ENCODE assay signal across 22 mouse cellular contexts in the genomic region with DNA sequence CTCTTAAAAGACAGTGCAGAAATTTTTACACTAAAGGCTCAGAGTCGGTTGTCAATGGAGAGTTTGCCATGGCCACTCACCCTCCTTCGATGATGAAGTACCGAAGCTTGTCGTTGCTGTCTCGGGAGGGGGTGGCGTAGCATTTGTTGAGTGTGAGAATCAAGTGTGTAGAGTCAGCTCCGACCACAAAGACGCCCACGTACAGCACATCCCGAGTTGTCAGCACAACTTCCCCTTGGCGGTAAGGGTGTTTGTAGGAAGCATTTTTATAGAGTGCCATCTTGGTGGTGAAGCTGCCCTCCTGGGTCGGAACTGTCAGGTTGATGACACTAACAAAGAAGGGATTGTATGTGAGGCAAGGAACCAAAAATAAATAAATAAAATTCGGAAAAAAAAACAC.
DNase-seq lines count a peak whose midpoint lies in the region; ATAC-seq lines count a peak whose summit lies in the region.
"Had no signal": no experiment of that assay in that cellular context is flagged by ENCODE, and none has a peak within 500 bp of the region (broad histone marks: within the 10 kb centered on the region; RNA-seq: fewer than 3 reads in every experiment).

No protein-coding gene starts in this region.

- no peak overlapping the region for H3K4me3 ChIP-seq in heart, embryonic 11.5 days (ENCODE audit: low read depth, low read length)
- H3K4me3 ChIP-seq: embryonic facial prominence, embryonic 10.5 days; embryonic facial prominence, embryonic 12.5 days; forebrain, embryonic 12.5 days; forebrain, embryonic 15.5 days had no signal

- no peak overlapping the region for H3K4me2 ChIP-seq in heart, embryonic 11.5 days
- H3K4me2 ChIP-seq: embryonic facial prominence, embryonic 12.5 days; forebrain, embryonic 12.5 days; forebrain, embryonic 15.5 days had no signal

- ATAC-seq in CD4-positive, CD25-positive, alpha-beta regulatory T cell, adult 4 months = no peak
- ATAC-seq in heart, embryonic 11.5 days (replicated peaks; ENCODE audit: insufficient number of reproducible peaks, low FRiP score, low TSS enrichment) = no peak
- ATAC-seq: activated CD4-positive, CD25-positive, alpha-beta regulatory T cell, adult 4 months; forebrain, embryonic 15.5 days; forebrain, postnatal 0 days; Patski had no signal

- H3K9me3 ChIP-seq in heart, embryonic 11.5 days (replicated peaks; ENCODE audit: control insufficient read depth, low read length) = no peaks in the 10 kb centered on the region
- H3K9me3 ChIP-seq: embryonic facial prominence, embryonic 10.5 days; embryonic facial prominence, embryonic 12.5 days; forebrain, embryonic 12.5 days; forebrain, embryonic 15.5 days; G1E had no signal

- H3K36me3 ChIP-seq in heart, embryonic 11.5 days (ENCODE audit: control insufficient read depth, insufficient read depth, low read length) = no peaks in the 10 kb centered on the region
- H3K36me3 ChIP-seq: embryonic facial prominence, embryonic 10.5 days; embryonic facial prominence, embryonic 12.5 days; forebrain, embryonic 12.5 days; forebrain, embryonic 15.5 days; G1E had no signal

- WGBS in heart, embryonic 11.5 days (ENCODE audit: insufficient replicate concordance) = 74% methylated on average over 13 of the region's 13 CpGs

- H3K27me3 ChIP-seq in heart, embryonic 11.5 days (ENCODE audit: control insufficient read depth, insufficient read depth, low read length) = no peaks in the 10 kb centered on the region
- H3K27me3 ChIP-seq: embryonic facial prominence, embryonic 12.5 days; forebrain, embryonic 15.5 days had no signal

- peak; percentile 16 for DNase-seq in CD4-positive, CD25-positive, alpha-beta regulatory T cell, adult 2 months (ENCODE audit: low read depth, low spot score)
- peak; percentile 66 for DNase-seq in heart, adult 11 months
- DNase-seq in induced T-regulatory cell, adult 2 months (ENCODE audit: low read depth) = peak; percentile 7
- DNase-seq: adrenal gland, adult 8-10 months; adrenal gland, postnatal 14 days; adrenal gland, postnatal 36 days; B cell, adult 2 months; cerebellum, adult 11-12 months; cerebellum, adult 2 months; cerebellum, adult 9-10 months; cerebellum, postnatal 10 days; cerebellum, postnatal 25 days; forebrain, postnatal 0 days had no signal

- no peaks in the 10 kb centered on the region for H3K4me1 ChIP-seq in heart, embryonic 11.5 days (ENCODE audit: control insufficient read depth, insufficient read depth, low read length)
- H3K4me1 ChIP-seq: embryonic facial prominence, embryonic 10.5 days; forebrain, embryonic 15.5 days had no signal

- no peak overlapping the region for H3K27ac ChIP-seq in heart, embryonic 11.5 days (ENCODE audit: low read depth, low read length)
- H3K27ac ChIP-seq: embryonic facial prominence, embryonic 10.5 days; embryonic facial prominence, embryonic 12.5 days; forebrain, embryonic 12.5 days; forebrain, embryonic 15.5 days had no signal

- H3K9ac ChIP-seq in heart, embryonic 11.5 days (ENCODE audit: low read depth, low read length) = no peak overlapping the region
- H3K9ac ChIP-seq: embryonic facial prominence, embryonic 12.5 days; forebrain, embryonic 12.5 days; forebrain, embryonic 15.5 days; forebrain, postnatal 0 days had no signal

Comparison
In these comparisons a context has a peak if more than half of its experiments do, and no peak if none do; other contexts are left out.
1. DNase-seq: peak in every context shown above with its lines; median percentile 66 in heart, adult 11 months; 16 in CD4-positive, CD25-positive, alpha-beta regulatory T cell, adult 2 months; 7 in induced T-regulatory cell, adult 2 months.